27 mouse cellular contexts compared by ENCODE assay signal in genomic region chr3:57836911-57837310, GRCm38 (mm10). TPM values are rescaled to one million over a fixed set of nuclear protein-coding genes. Genes with fewer than 3 reads are reported as not detected.
A peak's percentile ranks its signal among the peaks of the same experiment; 100 is the strongest.
DNase-seq lines count a peak whose midpoint lies in the region; ATAC-seq and TF ChIP-seq lines count a peak whose summit lies in the region.
"Had no signal": no experiment of that assay in that cellular context is flagged by ENCODE, and none has a peak within 500 bp of the region (broad histone marks: within the 10 kb centered on the region; RNA-seq: fewer than 3 reads in every experiment).

No protein-coding gene starts in this region.

- no peak overlapping the region for H3K4me2 ChIP-seq in hindbrain, postnatal 0 days (ENCODE audit: low read depth, low read length)
- H3K4me2 ChIP-seq in hindbrain, embryonic 11.5 days (replicated peaks; ENCODE audit: low read depth, low read length), result no peak overlapping the region
- H3K4me2 ChIP-seq: embryonic facial prominence, embryonic 13.5 days; embryonic facial prominence, embryonic 15.5 days; forebrain, embryonic 12.5 days had no signal

- intact Hi-C loops in heart, postnatal 14 days (cut with DNase I), result no loop called here

- 82% methylated on average over 4 of the region's 4 CpGs for WGBS in hindbrain, postnatal 0 days
- WGBS in hindbrain, embryonic 11.5 days, result 95% methylated on average over 4 of the region's 4 CpGs

- H3K27me3 ChIP-seq in hindbrain, postnatal 0 days (ENCODE audit: insufficient read depth, low read length), result no peaks in the 10 kb centered on the region
- no peaks in the 10 kb centered on the region for H3K27me3 ChIP-seq in hindbrain, embryonic 11.5 days (ENCODE audit: control insufficient read depth, insufficient read depth, low read length)
- H3K27me3 ChIP-seq: CH12.LX; embryonic facial prominence, embryonic 13.5 days; embryonic facial prominence, embryonic 15.5 days; forebrain, embryonic 12.5 days; Patski had no signal

- peak; percentile 29 for DNase-seq in heart, adult 11 months
- DNase-seq in heart, postnatal 14 days, result no peak
- DNase-seq in hindbrain, postnatal 0 days (ENCODE audit: low spot score), result no peak
- DNase-seq in hindbrain, embryonic 11.5 days (ENCODE audit: low spot score), result no peak
- DNase-seq in adipocyte (ENCODE audit: low spot score), result peak; percentile 85
- DNase-seq: adrenal gland, adult 2 months; adrenal gland, postnatal 10 days; adrenal gland, postnatal 25 days; B cell, adult 2 months; cerebellum, adult 11 months; cerebellum, adult 18-20 months; cerebellum, adult 8-10 months; cerebellum, adult 9-11 months; cerebellum, postnatal 14 days; cerebellum, postnatal 36 days; embryo, embryonic 11 days had no signal

- H3K4me3 ChIP-seq in hindbrain, postnatal 0 days (ENCODE audit: low read length), result no peak overlapping the region
- H3K4me3 ChIP-seq in hindbrain, embryonic 11.5 days (ENCODE audit: low read depth, low read length), result no peak overlapping the region
- H3K4me3 ChIP-seq: embryonic facial prominence, embryonic 13.5 days; embryonic facial prominence, embryonic 15.5 days; erythroblast, embryonic 14.5 days; forebrain, embryonic 10.5 days; forebrain, embryonic 12.5 days had no signal

- H3K9me3 ChIP-seq in hindbrain, postnatal 0 days (ENCODE audit: low read length), result no peaks in the 10 kb centered on the region
- no peaks in the 10 kb centered on the region for H3K9me3 ChIP-seq in hindbrain, embryonic 11.5 days (ENCODE audit: control insufficient read depth, low read length)
- H3K9me3 ChIP-seq: embryonic facial prominence, embryonic 15.5 days; forebrain, embryonic 12.5 days; G1E had no signal

- TF ChIP-seq CTCF in hindbrain, postnatal 0 days (IDR thresholded peaks at IDR 0.05; ENCODE audit: low read depth), result no peak

- H3K27ac ChIP-seq in hindbrain, postnatal 0 days, result no peak overlapping the region
- H3K27ac ChIP-seq in hindbrain, embryonic 11.5 days (ENCODE audit: low read depth, low read length), result no peak overlapping the region
- H3K27ac ChIP-seq: embryonic facial prominence, embryonic 13.5 days; embryonic facial prominence, embryonic 15.5 days; forebrain, embryonic 10.5 days; forebrain, embryonic 12.5 days had no signal

- ATAC-seq in hindbrain, postnatal 0 days, result 0 out of 2 replicates have a peak, but pooled peaks have one; percentile 27
- ATAC-seq in hindbrain, embryonic 11.5 days (ENCODE audit: low FRiP score), result no peak
- ATAC-seq: activated CD4-positive, CD25-positive, alpha-beta regulatory T cell, adult 4 months; CD4-positive, CD25-positive, alpha-beta regulatory T cell, adult 4 months; forebrain, embryonic 14.5 days; Patski had no signal

- no peak overlapping the region for H3K9ac ChIP-seq in hindbrain, postnatal 0 days (replicated peaks; ENCODE audit: low read length)
- H3K9ac ChIP-seq in hindbrain, embryonic 11.5 days (ENCODE audit: low read depth, low read length), result no peak overlapping the region
- H3K9ac ChIP-seq: embryonic facial prominence, embryonic 13.5 days; embryonic facial prominence, embryonic 15.5 days; forebrain, embryonic 12.5 days had no signal

- H3K4me1 ChIP-seq in hindbrain, postnatal 0 days (ENCODE audit: insufficient read depth, low read length), result no peaks in the 10 kb centered on the region
- no peaks in the 10 kb centered on the region for H3K4me1 ChIP-seq in hindbrain, embryonic 11.5 days (replicated peaks; ENCODE audit: control insufficient read depth, insufficient read depth, low read length)
- H3K4me1 ChIP-seq: embryonic facial prominence, embryonic 13.5 days; embryonic facial prominence, embryonic 15.5 days; forebrain, embryonic 10.5 days; forebrain, embryonic 12.5 days had no signal

- no peaks in the 10 kb centered on the region; the same call in 1 of the 2 replicates for H3K36me3 ChIP-seq in hindbrain, postnatal 0 days (ENCODE audit: insufficient read depth, low read length)
- no peaks in the 10 kb centered on the region for H3K36me3 ChIP-seq in hindbrain, embryonic 11.5 days (ENCODE audit: control insufficient read depth, insufficient read depth, low read length)

RNA-seq across cellular contexts. Expression of gene Pfn2, which starts 11.0 kb away (rescaled TPM):
- 10 to 100 TPM; 31.8 to 33.0 TPM for total RNA-seq in heart, postnatal 14 days (2021)
- 349 and 355 TPM in 2 replicates for total RNA-seq in hindbrain, postnatal 0 days (2014; rRNA removed)
- 714 and 750 TPM in 2 replicates for polyA plus RNA-seq in hindbrain, postnatal 0 days (2015; fragmentation: Nextera tagmentation; extraction: Ambion mirVana)
- 305 and 329 TPM in 2 replicates for polyA plus RNA-seq in hindbrain, embryonic 11.5 days (2014; fragmentation: Nextera tagmentation; extraction: Ambion mirVana)
- total RNA-seq: G1E had no signal
- polyA plus RNA-seq: G1E had no signal

Comparison
In these comparisons a context has a peak if more than half of its experiments do, and no peak if none do; other contexts are left out.
1. DNase-seq: peak in heart, adult 11 months (single experiment) and adipocyte (single experiment); none in heart, postnatal 14 days (0 of 2), hindbrain, postnatal 0 days (single experiment) and hindbrain, embryonic 11.5 days (single experiment).
2. RNA of gene Pfn2, which starts 11.0 kb away (total RNA-seq): 349 to 355 TPM in hindbrain, postnatal 0 days; 31.8 to 33.0 TPM in heart, postnatal 14 days; every median in the first group is over 10 times any median in the second.